Mouse (Mus musculus) retina, postnatal 1 day (tissue): ENCODE data around the gene Dpy19l2.
A peak's percentile ranks its signal among the peaks of the same experiment; 100 is the strongest.
"Not testable (repeated sequence)": the region's sequence is repeated elsewhere in the genome, so short reads cannot be mapped to it uniquely, and the experiment has no call there.

Experiments used
- DNase-seq: peaks from one replicate; pipeline ENCODE4 v3.0.0-alpha.2; 2012

The Dpy19l2 gene

DNA sequence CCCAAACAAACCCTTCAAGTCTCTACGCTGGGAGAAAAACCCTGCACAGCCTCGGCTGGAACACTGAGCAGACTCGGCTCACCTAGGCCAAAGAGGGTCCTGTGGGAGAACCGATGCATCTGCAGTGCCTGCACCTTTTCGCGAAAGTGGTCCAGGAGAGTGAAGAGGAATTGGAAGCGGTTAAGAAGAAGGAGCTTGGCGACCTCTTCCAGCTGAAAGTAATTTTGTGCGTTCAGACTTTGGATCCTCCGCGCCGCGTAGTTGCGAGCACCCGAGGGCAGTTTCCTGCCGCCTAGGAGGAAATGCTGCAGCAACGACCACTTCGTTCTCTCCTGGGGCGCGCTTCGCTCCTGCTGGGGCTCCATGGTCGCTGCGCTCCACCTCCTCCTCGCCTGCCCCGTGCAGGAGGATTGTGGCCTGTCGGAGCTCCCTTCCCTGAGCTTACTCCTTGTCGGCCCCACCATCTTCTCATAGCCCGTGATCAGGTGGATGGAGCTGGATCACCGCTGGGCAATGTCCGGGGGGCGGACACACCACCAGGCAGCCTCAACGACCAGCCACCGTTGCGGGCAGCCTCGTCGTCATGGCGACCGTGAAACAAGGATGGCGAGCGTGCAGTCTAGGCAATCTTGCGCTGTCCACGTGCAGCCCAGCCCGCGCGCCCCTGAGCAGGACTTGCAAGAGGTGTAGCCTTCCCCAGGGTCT lies at the start of gene Dpy19l2:
Gene Dpy19l2, minus strand, starts transcription at position 594 of the 705 bp plus-strand sequence.
- peak; percentile 80 for DNase-seq

DNA sequence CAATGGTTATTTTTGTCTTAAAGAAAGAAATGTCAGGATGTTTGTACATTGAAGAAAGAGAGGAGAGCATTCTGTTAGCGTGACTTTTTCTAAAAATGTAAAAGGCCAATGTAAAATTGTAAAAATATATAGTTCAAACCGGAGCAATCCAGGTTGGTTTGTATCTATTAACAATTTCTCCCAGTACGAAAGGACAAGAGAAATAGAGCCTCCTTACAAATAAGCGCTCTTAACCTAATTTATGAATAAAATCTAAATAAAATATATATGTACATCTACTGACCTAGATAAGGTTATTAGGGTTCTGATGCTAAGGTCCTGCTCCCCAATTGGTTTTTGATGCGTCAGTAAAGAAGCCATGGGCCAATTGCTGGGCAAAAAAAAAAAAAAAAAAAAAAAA lies 48.9 kb upstream of the Dpy19l2 start:
- no peak for DNase-seq

DNA sequence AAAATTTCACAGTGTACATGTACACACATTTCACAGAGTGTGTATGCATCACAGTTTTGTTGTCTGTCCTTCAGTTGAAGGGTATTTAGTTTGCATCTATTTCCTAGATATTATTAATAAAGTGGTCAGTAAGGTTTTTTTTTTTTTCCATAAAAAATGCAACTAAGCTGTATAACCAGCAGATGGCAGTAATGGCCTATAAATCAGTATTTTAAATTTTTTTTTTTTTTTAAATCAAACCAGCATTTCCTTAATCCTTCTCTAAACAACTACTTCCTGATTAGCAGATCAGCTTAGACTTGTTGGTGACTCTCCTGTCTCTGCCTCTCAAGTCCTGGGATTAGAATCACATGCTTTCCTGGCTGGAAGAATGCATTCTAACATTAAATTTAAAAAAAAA lies 5.2 kb upstream of the Dpy19l2 start:
- peak; percentile 16 for DNase-seq

DNA sequence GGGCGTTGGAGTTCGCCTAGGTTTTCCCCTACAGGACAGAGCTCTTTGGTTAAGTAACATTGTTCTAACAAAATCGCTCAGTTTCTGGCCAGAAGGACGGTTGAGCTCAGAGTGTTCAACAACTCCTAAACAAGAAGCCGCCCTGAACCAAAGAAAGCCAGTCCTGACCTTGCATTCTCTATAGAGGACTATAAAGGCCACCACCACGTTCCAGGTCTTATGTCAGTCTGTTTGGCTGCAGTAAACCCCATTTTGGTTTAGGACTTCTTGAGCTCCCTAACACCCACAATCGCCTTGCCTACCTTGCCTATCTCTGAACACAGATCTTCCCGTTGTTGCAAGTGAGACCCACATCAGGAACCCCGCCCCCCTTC lies 299 bp upstream of the Dpy19l2 start:
- no peak for DNase-seq

DNA sequence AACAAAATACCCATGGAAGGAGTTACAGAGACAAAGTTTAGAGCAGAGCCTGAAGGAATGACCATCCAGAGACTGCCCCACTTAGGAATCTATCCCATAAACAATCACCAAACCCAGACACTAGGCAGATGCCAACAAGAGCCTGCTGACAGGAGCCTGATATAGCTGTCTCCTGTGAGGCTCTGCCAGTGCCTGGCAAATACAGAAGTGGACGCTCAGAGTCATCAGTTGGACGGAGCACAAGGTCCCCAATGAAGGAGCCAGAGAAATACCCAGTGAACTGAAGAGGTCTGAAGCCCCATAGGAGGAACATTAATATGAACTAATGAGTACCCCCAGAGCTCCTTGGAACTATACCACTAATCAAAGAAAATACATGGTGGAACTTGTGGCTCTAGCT lies 58.8 kb downstream of the Dpy19l2 start:
- not testable (repeated sequence) for DNase-seq

DNA sequence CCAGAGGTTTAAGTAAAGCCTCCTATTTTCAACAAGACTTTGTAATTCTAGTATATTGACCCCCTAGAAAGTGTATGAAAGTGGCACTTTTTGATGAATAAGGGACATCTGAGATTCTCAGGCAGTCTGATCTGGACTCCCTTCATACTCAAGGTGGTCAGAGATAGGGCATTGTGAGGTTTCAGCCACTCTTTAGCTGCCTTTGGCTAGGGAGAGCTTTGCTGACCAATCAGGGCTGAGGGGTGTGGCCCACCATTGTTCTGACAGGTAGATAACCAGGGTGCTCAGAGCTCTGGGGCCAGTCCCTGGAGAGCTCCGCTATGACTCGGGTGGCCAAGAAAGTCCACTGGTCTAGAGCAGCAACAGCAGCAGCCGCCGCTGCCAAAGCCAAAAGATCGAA lies 71.2 kb downstream of the Dpy19l2 start, which contains the start of gene Cypt4:
Gene Cypt4, plus strand, starts transcription at position 301 of the 400 bp plus-strand sequence.
- no peak for DNase-seq

DNA sequence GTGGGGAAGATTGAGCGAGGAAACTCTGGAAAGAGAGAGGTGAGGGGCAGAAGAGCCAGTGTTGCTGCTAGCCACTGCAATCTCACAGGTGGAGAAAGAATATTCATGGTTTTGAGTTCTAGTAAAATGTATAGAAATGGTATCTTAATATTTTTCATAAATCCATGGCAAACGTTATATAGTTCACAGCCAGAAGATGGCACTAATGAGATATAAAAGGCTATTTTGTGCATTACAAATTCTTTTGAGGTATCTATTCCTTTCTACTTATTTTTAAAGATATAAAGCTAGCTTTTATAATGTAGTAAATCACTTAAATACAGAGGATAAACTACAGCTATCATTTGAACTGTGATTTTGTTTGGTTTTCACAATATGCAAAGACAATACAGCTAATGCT lies 157.9 kb downstream of the Dpy19l2 start:
- no peak for DNase-seq

DNA sequence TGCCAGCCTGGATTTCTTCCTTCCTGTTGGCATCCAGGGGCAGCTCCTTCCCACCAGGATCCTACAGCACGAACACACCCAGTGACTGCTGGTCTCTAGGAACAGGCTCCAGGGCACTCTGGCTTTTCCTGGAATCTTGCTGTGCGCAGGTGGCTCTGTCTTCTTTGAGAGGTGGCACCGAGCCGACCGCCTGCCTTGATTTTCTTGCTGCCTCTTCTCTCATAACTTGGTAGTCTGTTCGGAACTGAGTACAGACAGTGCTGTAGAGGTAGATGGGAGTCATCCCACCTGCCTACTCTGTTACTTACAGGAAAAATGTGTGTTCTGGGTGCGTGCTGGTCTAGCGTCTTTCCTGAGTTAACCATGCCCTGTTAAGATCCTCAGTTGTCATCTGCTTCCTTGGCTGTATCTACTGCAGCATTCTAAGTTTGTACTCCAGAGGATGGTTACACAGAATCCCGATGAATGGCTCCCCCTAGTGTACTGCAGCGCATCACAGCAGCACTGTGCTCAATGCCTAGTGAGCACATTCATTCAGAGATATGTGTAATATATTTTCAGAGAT lies 179.4 kb downstream of the Dpy19l2 start:
- DNase-seq: peak; percentile 73

DNA sequence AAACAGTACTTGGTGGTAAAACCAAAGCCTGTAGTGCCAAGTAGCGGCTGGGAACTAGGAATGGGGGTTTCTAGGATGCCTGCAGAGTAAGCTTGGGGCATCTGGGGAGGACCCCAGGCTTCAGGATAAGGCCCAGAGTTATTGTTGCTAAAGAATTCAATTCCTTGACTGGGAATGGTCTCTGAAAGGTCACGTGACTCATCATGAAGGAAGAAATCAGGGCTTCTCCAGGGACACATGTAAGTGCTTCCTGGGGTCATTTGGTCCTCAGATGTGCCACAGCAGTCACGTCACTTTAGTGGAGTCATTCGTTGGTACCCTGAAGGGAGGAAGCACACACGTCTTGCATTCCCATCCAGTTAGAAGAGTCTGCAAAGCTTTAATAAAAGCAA lies 182.0 kb downstream of the Dpy19l2 start:
- DNase-seq: no peak

DNA sequence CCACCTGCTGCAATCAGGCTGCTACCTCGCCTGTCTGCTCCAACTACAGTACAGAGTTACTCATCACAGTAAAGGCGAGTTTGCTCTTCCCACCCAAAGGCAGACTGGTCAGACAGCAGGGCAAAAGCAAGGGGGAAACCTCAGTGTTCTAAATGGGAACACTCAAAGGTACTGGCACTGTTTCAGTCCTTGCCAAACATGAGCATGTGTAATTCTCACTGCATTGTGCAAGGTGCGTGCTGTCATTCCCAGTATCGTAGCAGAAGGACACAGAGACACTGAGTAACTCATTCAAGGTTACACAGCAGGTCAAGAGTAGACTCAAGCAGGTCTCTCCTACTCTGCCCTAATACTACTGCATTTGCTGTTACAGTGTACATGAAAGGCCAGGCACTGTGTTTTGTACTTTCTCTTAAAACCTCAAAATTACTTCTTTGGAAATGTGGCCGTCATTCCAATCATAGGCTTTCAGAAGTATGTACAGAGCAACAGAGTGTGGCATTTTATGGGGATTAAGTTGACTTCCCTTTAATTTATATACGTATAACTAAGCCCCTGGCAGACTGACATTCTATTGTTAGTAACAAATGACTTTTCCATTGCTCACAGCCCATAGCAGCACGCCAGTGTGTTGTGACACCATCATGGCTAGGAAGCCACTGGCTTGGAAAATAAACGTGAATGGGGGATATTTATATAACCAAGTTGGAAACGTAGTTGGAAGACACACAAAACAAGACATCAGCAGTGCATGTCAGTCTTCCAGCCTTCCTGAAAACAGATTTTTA lies 182.6 kb downstream of the Dpy19l2 start:
- no peak for DNase-seq

DNA sequence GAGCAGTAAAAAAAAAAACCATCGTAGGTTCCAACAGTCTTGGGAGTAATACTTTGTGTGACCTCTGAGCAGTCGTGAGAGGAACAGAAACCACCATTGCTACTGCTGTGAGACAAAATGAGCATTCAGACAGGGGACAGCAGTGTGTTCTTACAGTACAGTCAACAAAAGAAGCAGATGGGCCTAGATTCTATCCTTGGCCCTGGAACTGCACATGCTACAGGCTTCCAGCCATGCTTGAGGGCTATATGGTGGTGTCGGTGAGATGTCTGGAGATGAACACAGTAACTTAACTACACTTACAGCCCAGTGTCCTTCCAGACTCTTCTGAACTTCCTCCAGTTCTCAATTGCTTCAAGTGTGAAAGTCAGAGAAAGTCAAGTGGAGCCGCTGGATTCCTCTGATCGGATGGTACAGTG lies 184.0 kb downstream of the Dpy19l2 start:
- DNase-seq: no peak

DNA sequence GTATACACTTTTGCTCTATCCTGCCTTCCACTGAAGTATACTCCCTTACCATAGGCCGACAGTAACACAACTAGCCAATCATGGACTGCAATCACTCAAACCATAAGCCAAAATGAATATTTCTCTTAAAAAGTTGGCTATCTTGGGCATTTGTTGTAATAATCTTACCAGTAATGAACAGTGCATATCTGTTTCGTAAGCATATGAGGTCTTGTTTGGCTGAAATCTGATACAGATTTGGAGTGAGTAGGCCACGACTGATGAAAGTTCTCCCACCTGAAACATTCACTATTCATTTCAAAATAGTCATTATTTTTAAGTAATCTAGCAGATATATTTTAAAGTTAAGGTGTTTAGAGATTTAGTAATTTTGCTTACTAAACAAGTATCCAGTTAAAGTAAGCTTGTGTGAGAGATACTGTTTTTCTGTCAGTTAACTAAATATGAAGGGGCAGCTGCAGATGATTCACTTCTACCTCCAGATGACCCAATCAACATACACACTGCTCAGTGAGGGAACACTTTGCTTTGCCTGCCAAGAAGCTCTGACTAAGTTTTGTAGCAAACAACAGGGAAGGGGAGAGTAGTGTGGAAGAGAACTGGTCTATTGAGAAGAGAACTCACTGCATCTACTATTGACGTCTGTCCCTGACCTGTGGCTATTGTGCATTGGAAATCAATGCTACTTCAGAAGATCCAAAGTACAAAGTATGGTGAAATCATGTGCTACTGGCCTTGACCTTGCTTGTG lies 184.5 kb downstream of the Dpy19l2 start:
- DNase-seq: no peak

DNA sequence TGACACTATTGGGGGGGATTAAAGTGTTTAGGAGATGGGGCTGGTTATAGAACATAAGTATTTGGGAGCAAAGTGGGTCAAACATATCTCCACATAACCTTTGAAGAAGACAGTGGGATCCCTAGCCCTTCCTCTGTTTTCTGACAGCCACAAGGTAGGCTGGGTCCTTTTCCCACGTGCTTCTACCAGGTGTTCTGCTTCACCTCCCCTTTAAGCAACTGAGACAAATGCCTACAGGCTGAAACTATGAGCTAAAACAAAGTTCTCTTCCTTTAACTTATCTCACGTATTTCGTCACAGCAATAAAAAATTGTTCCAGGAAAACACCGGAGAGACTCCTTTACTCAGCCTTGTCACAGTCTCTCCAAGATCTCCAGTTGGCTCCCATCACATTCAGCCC lies 187.2 kb downstream of the Dpy19l2 start:
- no peak for DNase-seq
